Mouse (Mus musculus): ENCODE measurements around the gene Trpm7. TPM values are rescaled to one million over a fixed set of nuclear protein-coding genes. Genes with fewer than 3 reads are reported as not detected.

Trpm7 gene
- total RNA-seq, 2 experiments from 2014 or later: 90.1 to 118 TPM

DNA sequence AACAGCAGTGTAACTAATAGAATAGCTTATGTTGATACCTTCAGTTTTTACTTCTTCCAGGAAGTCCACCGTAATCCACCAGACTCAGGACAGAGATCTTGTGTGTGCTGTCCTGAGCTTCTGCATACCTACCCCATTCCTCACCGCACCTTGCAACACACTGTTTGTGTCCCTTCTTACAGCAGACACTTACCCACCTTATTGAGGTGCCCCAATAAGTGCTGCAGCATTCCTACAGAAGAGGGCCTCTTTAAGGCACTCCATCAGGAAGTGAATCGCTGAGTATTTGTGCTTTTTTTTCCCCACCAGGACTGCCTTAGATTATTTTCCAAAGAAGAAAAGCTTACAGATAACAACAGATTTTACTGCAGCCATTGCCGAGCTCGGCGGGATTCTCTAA lies 120.4 kb downstream of the Trpm7 start:
- ATAC-seq (replicated peaks; ENCODE audit: poor library complexity): no peak

DNA sequence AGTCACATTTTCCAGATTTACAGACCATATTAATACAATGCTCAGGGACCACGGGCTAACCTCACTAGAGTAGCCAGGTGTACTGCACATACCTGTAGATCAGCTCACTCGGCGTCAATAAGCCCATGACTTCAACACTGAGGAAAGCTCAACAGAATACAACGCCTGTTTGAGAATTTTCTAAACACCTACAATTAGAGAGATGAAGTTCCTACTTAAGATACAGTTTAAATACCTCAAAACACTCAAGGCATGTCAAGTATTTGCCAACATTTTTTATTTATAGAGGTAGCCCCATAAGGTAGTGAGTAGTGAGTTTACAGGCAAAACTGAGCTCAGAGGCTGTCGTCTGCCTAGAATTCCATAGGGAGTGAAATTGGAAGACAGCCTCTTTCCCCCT lies 132.6 kb downstream of the Trpm7 start:
- no peak for ATAC-seq (replicated peaks; ENCODE audit: poor library complexity)

Other genes starting within 250 kb of the Trpm7 start
- 47.8 and 57.2 TPM in 2 replicates for gene Gabpb1, start 199.9 kb downstream of the Trpm7 start, total RNA-seq (2015)
- 26.8 and 40.8 TPM in 2 replicates for gene Gabpb1, start 199.9 kb downstream of the Trpm7 start, total RNA-seq (2017)
- 48.5 and 52.0 TPM in 2 replicates for gene Usp8, start 168.9 kb downstream of the Trpm7 start, total RNA-seq (2015)
- gene Usp8, start 168.9 kb downstream of the Trpm7 start, total RNA-seq (2017): 52.0 and 62.6 TPM in 2 replicates
- 0.24 and 0.54 TPM in 2 replicates for gene Usp50, start 92.8 kb downstream of the Trpm7 start, total RNA-seq (2015)
- gene Usp50, start 92.8 kb downstream of the Trpm7 start, total RNA-seq (2017): 0.12 and 0.14 TPM in 2 replicates
- 42.2 and 42.6 TPM in 2 replicates for gene Sppl2a, start 57.0 kb upstream of the Trpm7 start, total RNA-seq (2015)
- gene Sppl2a, start 57.0 kb upstream of the Trpm7 start, total RNA-seq (2017): 28.8 and 32.8 TPM in 2 replicates
- gene Ap4e1, start 132.5 kb upstream of the Trpm7 start, total RNA-seq (2015): 8.3 and 10.6 TPM in 2 replicates
- gene Ap4e1, start 132.5 kb upstream of the Trpm7 start, total RNA-seq (2017): 17.1 and 20.6 TPM in 2 replicates
- 37.0 and 38.7 TPM in 2 replicates for gene Blvra, start 194.4 kb upstream of the Trpm7 start, total RNA-seq (2015)
- gene Blvra, start 194.4 kb upstream of the Trpm7 start, total RNA-seq (2017): 30.9 and 42.2 TPM in 2 replicates